Mouse (Mus musculus): ENCODE results near the gene Fnip2. TPM values are rescaled to one million over a fixed set of nuclear protein-coding genes. Genes with fewer than 3 reads are reported as not detected.
"Not testable (repeated sequence)": the region's sequence is repeated elsewhere in the genome, so short reads cannot be mapped to it uniquely, and the experiment has no call there.

The Fnip2 gene
- total RNA-seq (2015): 8.0 and 11.2 TPM in 2 replicates
- total RNA-seq (2017): 7.1 and 7.8 TPM in 2 replicates

- peak; percentile 87 for ATAC-seq (replicated peaks; ENCODE audit: poor library complexity)
Measured at GRCm38 (mm10) chr3:79567703-79568362, at the start of gene Fnip2. Gene Fnip2 (minus strand): TSS chr3:79567796.

GRCm38 (mm10) chr3:79609886-79610285 is 42.3 kb upstream of the Fnip2 start:
- ATAC-seq (replicated peaks; ENCODE audit: poor library complexity): no peak

DNA sequence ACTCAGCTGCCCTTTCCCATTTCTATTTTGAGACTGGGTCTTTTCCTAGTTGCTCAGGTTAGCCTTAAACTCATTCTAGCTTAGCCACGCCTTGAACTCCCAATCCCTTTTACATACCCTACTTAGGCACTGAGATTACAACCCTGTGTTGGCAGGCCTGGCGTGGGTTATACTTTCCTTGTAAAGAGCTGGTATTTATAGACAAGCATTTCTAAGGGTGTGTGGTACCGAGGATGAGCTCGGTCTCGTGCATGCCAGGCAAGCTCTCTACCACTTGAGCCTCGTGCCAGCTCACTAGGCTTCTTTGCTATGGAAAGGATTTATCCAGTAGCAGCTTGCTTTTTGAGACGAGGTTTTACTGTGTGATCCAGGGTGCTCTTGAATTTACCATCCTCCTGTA is 27.9 kb upstream of the Fnip2 start:
- ATAC-seq (replicated peaks; ENCODE audit: poor library complexity): no peak

GRCm38 (mm10) chr3:79591793-79592471 is 24.3 kb upstream of the Fnip2 start:
- ATAC-seq (replicated peaks; ENCODE audit: poor library complexity): no peak; the same call in 1 of the 2 replicates

DNA sequence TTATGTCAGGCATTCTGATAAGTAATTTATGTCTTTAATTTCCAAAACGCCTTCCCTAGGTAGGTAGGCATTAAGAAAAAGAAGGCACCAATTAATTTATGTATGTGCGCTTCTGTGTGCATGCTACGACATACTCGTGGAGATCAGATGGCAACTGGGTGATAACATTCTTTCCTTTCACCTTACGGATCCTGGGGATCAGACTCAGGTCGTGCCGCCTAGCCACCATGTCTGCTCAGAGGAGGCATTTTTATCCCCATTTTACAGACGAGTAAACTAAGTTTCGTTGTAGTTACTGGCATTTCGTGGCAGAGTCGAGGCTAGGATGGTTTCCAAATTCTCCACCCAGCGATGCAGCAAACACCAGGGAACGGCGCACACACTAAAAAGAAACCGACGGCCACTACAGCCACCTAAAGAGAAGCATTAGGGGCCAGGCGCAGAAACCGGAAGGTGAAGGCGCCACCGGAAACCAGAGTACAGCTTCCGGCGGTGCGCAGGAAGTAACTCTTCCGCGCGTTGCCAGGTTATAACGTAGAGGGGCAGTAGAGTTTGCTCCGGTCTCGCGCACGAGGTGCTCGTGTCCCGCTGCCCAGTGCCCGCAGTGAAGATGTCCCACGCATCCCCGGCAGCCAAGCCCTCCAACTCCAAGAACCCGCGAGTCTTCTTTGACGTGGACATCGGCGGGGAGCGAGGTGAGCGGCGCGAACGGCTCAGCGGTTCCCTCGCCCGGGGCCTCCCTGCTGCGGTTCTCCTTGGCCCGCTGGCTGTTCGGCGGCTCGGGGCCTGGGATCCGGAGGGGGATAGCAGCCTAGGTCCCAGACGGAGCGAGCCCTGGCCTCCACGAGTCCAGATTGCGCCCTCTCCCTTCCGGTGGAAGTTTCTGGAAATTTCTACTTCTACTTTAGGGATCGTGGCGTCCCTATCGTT is 23.5 kb upstream of the Fnip2 start, which contains the start of gene Ppid:
Gene Ppid (plus strand): TSS at position 480 of the 930 bp plus-strand sequence.
- peak; percentile 85 for ATAC-seq (replicated peaks; ENCODE audit: poor library complexity)

GRCm38 (mm10) chr3:79589671-79590070 is 22.1 kb upstream of the Fnip2 start:
- no peak for ATAC-seq (replicated peaks; ENCODE audit: poor library complexity)

DNA sequence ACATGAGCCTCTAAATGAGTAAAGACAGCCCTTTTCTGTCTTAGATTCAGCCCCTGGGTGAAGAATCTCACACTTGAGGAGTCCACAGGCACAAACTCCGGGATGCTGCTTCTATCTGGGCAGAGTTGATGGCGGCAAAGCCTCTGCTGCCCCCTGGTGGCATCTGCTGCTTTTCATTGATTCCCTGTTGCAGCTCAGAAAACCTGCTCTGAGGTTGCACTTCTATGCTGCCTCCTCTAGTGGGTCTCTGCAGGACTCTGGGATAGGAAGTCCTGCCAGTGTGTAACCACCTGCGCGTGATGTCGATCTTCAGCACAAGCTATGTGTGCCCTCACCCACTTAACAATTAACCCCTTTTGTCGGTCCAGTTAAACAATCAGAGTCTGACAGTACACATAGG is 19.2 kb upstream of the Fnip2 start:
- ATAC-seq (replicated peaks; ENCODE audit: poor library complexity): peak; percentile 91

- ATAC-seq (replicated peaks; ENCODE audit: poor library complexity): peak; percentile 86
Measured at GRCm38 (mm10) chr3:79579891-79580575, 12.4 kb upstream of the Fnip2 start.

GRCm38 (mm10) chr3:79578164-79578563 is 10.6 kb upstream of the Fnip2 start:
- no peak for ATAC-seq (replicated peaks; ENCODE audit: poor library complexity)

DNA sequence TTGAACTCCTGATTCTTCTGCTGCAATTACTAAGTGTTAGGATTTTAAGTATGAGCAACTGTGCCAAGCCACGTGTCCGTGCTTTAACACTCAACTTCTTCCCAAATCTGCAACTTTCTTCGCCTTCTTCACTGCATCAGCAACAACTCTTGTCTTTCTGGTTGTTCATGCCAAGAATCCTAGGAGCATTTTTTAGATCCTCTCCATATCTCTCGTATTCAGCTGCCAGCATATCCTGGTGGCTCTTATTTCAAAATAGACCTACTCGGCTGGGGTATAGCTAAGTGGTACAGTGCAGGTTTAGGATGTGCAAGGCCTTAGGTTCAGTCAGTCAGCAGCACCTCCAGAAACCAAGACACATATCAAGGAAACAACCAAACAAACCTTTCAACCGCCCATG is 10.0 kb upstream of the Fnip2 start:
- no peak for ATAC-seq (replicated peaks; ENCODE audit: poor library complexity)

GRCm38 (mm10) chr3:79576865-79577264 is 9.3 kb upstream of the Fnip2 start:
- no peak for ATAC-seq (replicated peaks; ENCODE audit: poor library complexity)

GRCm38 (mm10) chr3:79576468-79576816 is 8.8 kb upstream of the Fnip2 start:
- no peak for ATAC-seq (replicated peaks; ENCODE audit: poor library complexity)

DNA sequence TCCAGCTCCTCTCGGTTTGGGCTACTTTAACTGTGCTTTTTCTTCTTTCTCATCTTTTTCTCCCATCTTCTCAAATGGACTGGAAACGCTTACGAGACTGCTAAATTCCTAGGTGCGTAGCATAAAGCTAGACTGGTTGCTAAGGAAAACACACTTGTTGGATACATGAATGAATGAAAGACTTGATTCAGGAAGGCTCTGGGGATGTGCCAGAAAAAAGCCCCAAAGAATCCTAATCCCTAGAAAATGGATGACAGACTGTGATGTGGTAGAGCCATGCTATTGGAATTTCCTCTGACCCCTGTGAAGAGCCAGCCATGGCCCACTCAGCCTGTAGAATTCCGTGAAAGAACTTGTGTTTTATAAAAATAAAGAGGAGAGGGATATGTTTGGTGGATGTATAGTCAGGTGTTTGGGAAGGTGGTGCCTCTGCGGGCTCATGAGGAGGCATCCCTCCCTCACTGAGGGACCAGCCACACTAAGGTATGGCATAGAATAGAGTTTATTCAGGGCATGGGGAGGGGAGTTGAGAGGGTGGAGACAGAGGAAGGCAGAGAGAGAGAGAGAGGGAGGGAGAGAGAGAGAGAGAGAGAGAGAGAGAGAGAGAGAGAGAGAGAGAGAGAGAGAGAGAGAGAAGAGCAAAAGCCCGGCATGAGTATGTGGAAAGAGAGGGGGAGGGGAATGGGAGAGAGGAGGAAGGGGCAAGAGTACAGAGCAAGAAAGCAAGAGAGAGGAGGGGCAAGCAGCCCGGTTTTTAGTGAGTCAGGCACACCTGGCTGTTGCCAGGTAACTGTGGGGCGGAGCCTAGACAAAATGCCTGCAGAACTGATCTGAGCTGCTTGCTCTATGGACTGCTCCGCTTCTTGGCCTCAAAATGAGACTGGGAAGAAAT is 8.2 kb upstream of the Fnip2 start:
- ATAC-seq (replicated peaks; ENCODE audit: poor library complexity): no peak

- ATAC-seq (replicated peaks; ENCODE audit: poor library complexity): peak; percentile 87
Measured at GRCm38 (mm10) chr3:79574336-79574735, 6.7 kb upstream of the Fnip2 start.

- not testable (repeated sequence) for ATAC-seq (replicated peaks; ENCODE audit: poor library complexity)
Measured at GRCm38 (mm10) chr3:79573376-79573775, 5.8 kb upstream of the Fnip2 start.

DNA sequence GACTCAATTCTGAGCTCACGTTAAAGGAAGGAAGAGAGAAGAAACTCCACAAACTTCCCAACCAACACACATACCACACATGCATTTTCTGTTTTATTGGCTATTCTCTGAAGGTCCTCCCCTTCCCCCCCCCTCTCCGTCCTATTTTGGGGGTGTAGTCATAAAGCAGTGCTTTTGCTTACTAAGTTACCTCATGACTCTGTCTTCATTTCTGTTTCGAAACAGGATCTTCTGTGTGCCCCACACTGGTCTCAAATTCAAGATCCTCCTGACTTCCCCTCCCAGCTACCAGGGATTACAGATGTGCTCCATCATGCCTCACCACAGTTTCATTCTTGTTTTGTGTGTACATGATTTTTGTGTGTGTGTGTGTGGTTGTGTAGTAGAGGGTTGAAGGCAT is 4.8 kb upstream of the Fnip2 start:
- ATAC-seq (replicated peaks; ENCODE audit: poor library complexity): peak; percentile 36

GRCm38 (mm10) chr3:79569351-79569681 is 1.7 kb upstream of the Fnip2 start:
- ATAC-seq (replicated peaks; ENCODE audit: poor library complexity): no peak

GRCm38 (mm10) chr3:79568629-79569350 is 1.2 kb upstream of the Fnip2 start:
- no peak for ATAC-seq (replicated peaks; ENCODE audit: poor library complexity)
